Mouse (Mus musculus) spleen, adult 2 months (tissue): ENCODE measurements around the gene Pcyt1b. TPM values are rescaled to one million over a fixed set of nuclear protein-coding genes. Genes with fewer than 3 reads are reported as not detected.
A peak's percentile ranks its signal among the peaks of the same experiment; 100 is the strongest.

Experiments used
- DNase-seq, 2 experiments: peaks; one replicate each; pipeline versions ENCODE4 v3.0.0 to v3.0.0-alpha.2; 2012 to 2021; ENCODE audit warnings: low spot score in 2 of 2, low read depth in 1 of 2
- H3K27ac ChIP-seq: fragments of 200-500 bp; 2 replicates; pipeline ENCODE4 v1.5.1; 2012; ENCODE audit warnings: low read length, inconsistent platforms; ENCODE audit not compliant: insufficient read depth
- H3K27me3 ChIP-seq: fragments of 200-500 bp; 2 replicates; pipeline ENCODE4 v1.6.1; 2012; ENCODE audit warnings: mild to moderate bottlenecking, moderate library complexity, low read length, inconsistent platforms; ENCODE audit not compliant: control insufficient read depth, insufficient read depth
- H3K36me3 ChIP-seq: fragments of 200-500 bp; 2 replicates; pipeline ENCODE4 v1.6.1; 2012; ENCODE audit warnings: mild to moderate bottlenecking, low read length, inconsistent platforms; ENCODE audit not compliant: control insufficient read depth, insufficient read depth
- H3K4me1 ChIP-seq: fragments of 200-500 bp; 2 replicates; pipeline ENCODE4 v1.6.1; 2011; ENCODE audit warnings: inconsistent platforms; ENCODE audit not compliant: control insufficient read depth, insufficient read depth, insufficient read length
- H3K4me3 ChIP-seq: fragments of 200-500 bp; 2 replicates; pipeline ENCODE4 v1.5.1; 2011; ENCODE audit warnings: mild to moderate bottlenecking, inconsistent platforms; ENCODE audit not compliant: insufficient read depth, insufficient read length; ENCODE audit errors: extremely low read depth
- CTCF ChIP-seq: fragments of 200-500 bp; IDR thresholded peaks from 2 replicates; pipeline ENCODE4 v1.5.1; 2011; ENCODE audit warnings: mild to moderate bottlenecking, inconsistent platforms; ENCODE audit not compliant: insufficient read depth, insufficient read length, insufficient replicate concordance; ENCODE audit errors: extremely low read depth
- POLR2A ChIP-seq: fragments of 200-500 bp; IDR thresholded peaks from 2 replicates; pipeline ENCODE4 v1.6.1; 2011; ENCODE audit warnings: low read depth, low read length, inconsistent platforms
- WGBS: fragments of 180-500 bp; shearing (Covaris S2); methylation state at CpG from one replicate; pipeline ENCODE4 v1.1.7; 2018; 5-methylcytosine and 5-hydroxymethylcytosine counted together
- polyA plus RNA-seq: library from polyadenylated mRNA; depleted of rRNA; stranded (reverse); fragments of >200 nt; gene quantifications from 2 replicates; pipeline ENCODE4 v1.2.3, GENCODE M21; 2012

Gene Pcyt1b
- polyA plus RNA-seq, 1 experiment: 0.85 TPM

DNA sequence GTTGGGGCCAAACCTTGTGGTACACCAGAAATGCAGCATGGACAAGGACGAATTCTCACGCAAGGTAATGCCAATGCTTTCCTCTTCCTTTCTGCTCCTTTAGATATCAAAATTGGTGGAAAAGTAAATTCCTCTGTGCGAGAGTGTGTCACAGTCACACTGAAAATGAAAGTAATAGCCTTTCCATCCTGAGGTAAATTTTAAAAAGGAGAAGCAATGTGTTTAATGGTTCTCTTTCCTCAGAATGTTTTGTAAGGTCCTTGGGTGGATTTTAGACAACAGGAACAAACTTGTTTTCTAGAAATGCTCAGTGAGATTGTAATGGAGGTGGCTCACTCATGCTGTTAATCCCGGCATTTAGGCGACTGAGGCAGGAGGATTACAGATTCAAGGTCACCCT is 490 bp downstream of the Pcyt1b start:
- no peak for DNase-seq
- Histone ChIP-seq H3K27me3 (no peaks in the 10 kb centered on the region), H3K27ac (no peak overlapping the region), H3K4me3 (peak overlapping the region; percentile 5; the same call in 1 of the 2 replicates), H3K4me1 (no peaks in the 10 kb centered on the region), H3K36me3 (no peaks in the 10 kb centered on the region)
- WGBS: 61% methylated on average over 5 of the region's 5 CpGs
- no peak for TF ChIP-seq POLR2A
- no peak for TF ChIP-seq CTCF

DNA sequence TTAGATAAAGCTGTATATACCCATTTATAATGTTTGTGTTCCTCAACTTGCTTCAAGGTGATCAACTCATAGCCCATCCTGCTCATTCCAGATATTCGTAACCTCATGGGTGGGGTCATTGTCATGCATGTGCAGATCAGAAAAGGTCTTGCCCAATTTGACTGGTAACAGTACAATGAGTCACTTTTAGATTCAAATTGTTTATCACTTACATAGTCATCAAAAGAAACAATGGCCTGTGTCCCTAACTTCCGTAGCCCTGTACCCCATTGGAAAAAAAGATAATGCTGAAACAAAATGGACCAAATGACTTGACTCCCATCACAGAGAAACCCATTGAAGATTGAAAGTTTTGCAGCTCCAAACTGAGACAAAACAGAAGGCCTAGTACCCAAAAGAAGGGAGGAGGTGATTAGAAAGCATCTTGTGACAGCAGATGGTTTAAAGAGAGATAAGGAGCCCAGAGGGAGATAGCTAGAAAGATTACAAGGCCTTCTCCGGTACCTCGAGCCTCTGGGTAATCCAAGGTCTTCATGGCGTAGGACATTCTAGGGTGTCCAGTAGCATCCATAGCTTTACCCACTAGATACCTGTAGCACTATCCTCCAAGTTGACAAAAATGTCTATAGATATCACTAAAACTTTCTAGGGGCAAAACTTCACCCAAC is 9.4 kb downstream of the Pcyt1b start:
- DNase-seq: no peak
- H3K4me3 ChIP-seq: no peak overlapping the region
- no peak overlapping the region for H3K27ac ChIP-seq
- H3K4me1 ChIP-seq: no peaks in the 10 kb centered on the region
- H3K36me3 ChIP-seq: no peaks in the 10 kb centered on the region
- TF ChIP-seq CTCF (no peak), POLR2A (no peak)
- H3K27me3 ChIP-seq: no peaks in the 10 kb centered on the region
- 92% methylated on average over 5 of the region's 5 CpGs for WGBS

DNA sequence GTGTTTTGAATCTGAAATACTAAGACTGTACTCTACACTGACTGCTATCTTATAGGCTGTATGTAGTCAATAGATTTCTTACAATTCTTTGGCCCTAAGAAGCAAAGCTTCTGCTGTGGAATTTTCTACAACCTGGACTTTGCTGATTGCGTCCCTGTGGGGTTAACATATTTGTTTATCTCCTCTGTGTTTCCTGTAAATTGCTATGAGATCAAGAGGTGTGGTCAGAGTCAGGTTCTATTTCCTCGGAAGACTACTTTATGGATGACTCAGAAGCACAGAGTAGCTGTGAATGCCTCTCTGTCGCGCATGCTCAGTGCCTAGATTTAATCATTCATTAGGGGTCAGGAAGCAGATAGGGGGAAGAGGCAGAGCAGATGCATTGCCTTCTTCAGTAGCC is 10.1 kb downstream of the Pcyt1b start:
- no peak for DNase-seq
- Histone ChIP-seq H3K4me1 (no peaks in the 10 kb centered on the region), H3K36me3 (no peaks in the 10 kb centered on the region), H3K4me3 (no peak overlapping the region), H3K27ac (no peak overlapping the region), H3K27me3 (no peaks in the 10 kb centered on the region)
- 80% methylated on average over 4 of the region's 4 CpGs for WGBS
- TF ChIP-seq CTCF: no peak
- no peak for TF ChIP-seq POLR2A

DNA sequence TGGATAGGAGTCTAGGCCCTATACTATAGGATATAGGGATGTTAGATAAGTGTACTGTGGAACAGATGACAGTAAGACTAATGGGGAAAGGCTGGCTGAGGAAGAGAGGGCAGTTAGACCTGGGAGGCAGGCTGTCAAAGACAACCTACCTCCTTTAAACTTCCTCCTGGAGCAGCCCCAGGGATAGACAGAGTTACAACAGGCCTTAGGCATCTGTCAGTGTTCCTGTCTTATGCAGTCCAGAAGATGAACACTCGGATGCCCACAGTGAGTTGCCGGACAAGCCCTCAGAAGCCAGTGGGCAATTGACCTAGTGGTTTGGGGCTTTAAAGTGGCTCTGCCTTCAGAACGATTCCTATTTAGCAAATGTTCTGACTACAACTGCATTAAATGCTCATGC is 19.8 kb downstream of the Pcyt1b start:
- no peak overlapping the region for H3K4me3 ChIP-seq
- no peak for TF ChIP-seq POLR2A
- TF ChIP-seq CTCF: no peak

DNA sequence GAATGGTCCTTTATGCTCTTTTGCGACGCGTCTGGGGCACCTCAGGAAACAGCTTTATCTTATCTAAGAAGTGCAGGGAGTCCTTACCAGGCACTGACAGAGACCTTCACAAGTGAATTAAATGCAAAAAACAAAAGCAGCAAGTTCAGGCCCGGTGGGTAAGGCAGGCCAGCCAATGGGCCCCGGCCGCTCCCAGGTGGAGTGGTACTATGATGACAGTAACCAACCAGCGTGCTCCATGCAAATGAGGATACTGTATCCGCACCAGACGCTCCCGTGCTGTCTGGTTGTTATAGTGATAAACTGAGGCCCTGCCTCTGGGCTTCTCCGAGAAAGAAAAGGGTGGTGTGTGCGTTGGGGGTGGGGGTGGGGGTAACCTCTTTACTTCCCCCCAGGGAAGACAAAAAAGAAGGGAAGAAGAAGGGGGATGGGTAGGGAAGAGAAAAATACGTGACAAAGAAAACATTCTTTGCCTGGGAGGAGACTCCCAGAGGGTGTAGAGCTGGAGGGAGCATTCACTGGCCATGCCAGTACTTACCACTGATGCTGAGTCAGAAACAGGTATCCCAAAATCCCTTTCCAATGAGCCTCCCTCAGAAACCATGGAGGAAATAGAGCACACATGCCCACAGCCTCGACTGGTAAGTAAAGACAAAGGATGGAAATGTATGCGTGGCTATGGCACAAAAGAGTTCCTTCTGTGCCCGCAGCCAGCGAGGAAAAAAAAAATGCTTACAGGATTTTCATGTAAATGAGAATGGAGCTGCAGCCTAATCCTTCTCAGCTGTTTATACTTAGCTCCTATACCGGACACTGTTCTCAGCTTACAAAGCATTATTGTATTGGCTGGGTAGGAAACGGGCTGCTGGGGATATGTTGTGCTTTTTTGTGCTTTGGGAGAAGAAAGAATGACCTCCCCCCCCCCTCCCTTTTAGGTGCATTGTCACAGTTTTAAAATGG is 20.5 kb downstream of the Pcyt1b start:
- H3K27me3 ChIP-seq: no peaks in the 10 kb centered on the region
- H3K4me1 ChIP-seq: no peaks in the 10 kb centered on the region
- H3K36me3 ChIP-seq: no peaks in the 10 kb centered on the region
- H3K4me3 ChIP-seq: peak overlapping the region; percentile 16; the same call in 1 of the 2 replicates
- peak in 1 of 2 experiments; percentile 22 for DNase-seq
- WGBS: 23% methylated on average over 19 of the region's 19 CpGs
- H3K27ac ChIP-seq: no peak overlapping the region; the same call in 1 of the 2 replicates
- TF ChIP-seq CTCF (no peak), POLR2A (no peak)

More for the DNA sequence above, 19.8 kb downstream of the Pcyt1b start:
- DNase-seq: no peak
- Histone ChIP-seq H3K27me3 (no peaks in the 10 kb centered on the region), H3K36me3 (no peaks in the 10 kb centered on the region), H3K27ac (no peak overlapping the region; the same call in 1 of the 2 replicates), H3K4me1 (no peaks in the 10 kb centered on the region)
- 66% methylated on average over 3 of the region's 3 CpGs for WGBS

DNA sequence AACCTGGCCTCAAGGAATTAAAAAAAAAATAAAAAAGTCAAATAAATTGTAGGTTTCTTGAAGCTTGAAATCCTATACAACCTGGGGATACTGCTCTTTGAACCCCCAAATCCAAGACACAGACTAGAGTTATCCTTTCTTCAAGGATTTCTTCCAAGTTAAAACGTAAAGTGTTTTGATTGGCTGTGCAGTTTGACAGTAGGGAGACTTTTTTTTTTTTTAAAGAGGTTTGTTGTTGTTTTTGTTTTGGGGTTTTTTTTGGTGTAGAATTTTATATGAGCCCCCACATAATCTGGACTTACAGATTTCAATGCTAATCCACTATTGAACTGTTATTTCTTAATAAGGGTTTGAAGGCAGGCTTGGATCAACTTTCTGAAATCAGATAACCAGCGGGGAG is 21.6 kb downstream of the Pcyt1b start:
- Histone ChIP-seq H3K27ac (no peak overlapping the region), H3K4me3 (no peak overlapping the region), H3K36me3 (no peaks in the 10 kb centered on the region), H3K4me1 (no peaks in the 10 kb centered on the region), H3K27me3 (no peaks in the 10 kb centered on the region)
- no peak for DNase-seq
- WGBS: 77% methylated on average over 2 of the region's 2 CpGs
- TF ChIP-seq CTCF: no peak
- no peak for TF ChIP-seq POLR2A

DNA sequence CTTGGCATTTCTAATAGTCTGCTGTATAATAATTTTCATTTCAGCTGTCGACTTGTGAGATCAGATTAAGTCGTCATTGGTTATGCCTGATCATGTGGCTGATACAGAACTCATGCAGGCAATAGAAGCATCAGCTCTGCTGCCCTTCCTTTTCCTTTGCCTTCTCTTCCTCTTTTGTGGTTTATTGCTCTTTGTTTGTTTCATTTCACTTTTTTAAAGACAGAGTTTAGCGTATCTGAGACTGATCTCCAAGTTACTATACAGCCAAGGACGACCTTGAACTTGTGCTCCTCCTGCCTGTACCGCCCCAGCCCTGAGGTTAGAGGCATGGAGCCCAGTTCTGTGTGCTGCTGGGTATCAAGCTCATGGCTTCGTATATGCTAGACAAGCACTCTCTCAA is 34.6 kb downstream of the Pcyt1b start:
- TF ChIP-seq CTCF: no peak
- no peak for TF ChIP-seq POLR2A
- peak in 1 of 2 experiments; percentile 34 for DNase-seq
- Histone ChIP-seq H3K27ac (peak overlapping the region; percentile 78), H3K36me3 (no peaks in the 10 kb centered on the region), H3K4me1 (peaks cover 4% of the 10 kb centered on the region; the same call in 1 of the 2 replicates), H3K27me3 (no peaks in the 10 kb centered on the region), H3K4me3 (no peak overlapping the region)
- WGBS: 38% methylated on average over 6 of the region's 6 CpGs
